Mouse (Mus musculus) midbrain, embryonic 10.5 days (tissue): ENCODE results near the gene B3gnt7. TPM values are rescaled to one million over a fixed set of nuclear protein-coding genes. Genes with fewer than 3 reads are reported as not detected.

Source experiments
- DNase-seq: peaks from one replicate; pipeline ENCODE4 v3.0.0-alpha.2; 2017; ENCODE audit warnings: low spot score
- H3K27ac ChIP-seq: fragments of 300-500 bp; sonication (generic); replicated peaks from 2 replicates; pipeline ENCODE4 v1.5.1; 2016; ENCODE audit warnings: mild to moderate bottlenecking
- H3K27me3 ChIP-seq: fragments of 300-500 bp; sonication (generic); 2 replicates; pipeline ENCODE4 v1.6.1; 2016; ENCODE audit warnings: low read depth, mild to moderate bottlenecking; ENCODE audit not compliant: poor library complexity, severe bottlenecking
- H3K36me3 ChIP-seq: fragments of 300-500 bp; sonication (generic); 2 replicates; pipeline ENCODE4 v1.6.1; 2016; ENCODE audit warnings: mild to moderate bottlenecking, moderate library complexity
- H3K4me1 ChIP-seq: fragments of 300-500 bp; sonication (generic); 2 replicates; pipeline ENCODE4 v1.6.1; 2016
- H3K4me3 ChIP-seq: fragments of 300-500 bp; sonication (generic); 2 replicates; pipeline ENCODE4 v1.5.1; 2016; ENCODE audit warnings: mild to moderate bottlenecking, moderate library complexity
- H3K9me3 ChIP-seq: fragments of 300-500 bp; sonication (generic); replicated peaks from 2 replicates; pipeline ENCODE4 v1.6.1; 2016; ENCODE audit warnings: mild to moderate bottlenecking
- WGBS: fragments of 180-500 bp; shearing (Covaris S2); methylation state at CpG from one replicate; pipeline ENCODE4 v1.1.7; 2016; 5-methylcytosine and 5-hydroxymethylcytosine counted together
- polyA plus RNA-seq: library from polyadenylated mRNA; unstranded; fragments of >200 nt; fragmentation: Nextera tagmentation; extraction: Ambion mirVana; gene quantifications from 2 replicates; pipeline ENCODE4 v1.2.1, GENCODE M21; 2016

B3gnt7 gene
- polyA plus RNA-seq, 1 experiment from 2014 or later = 4.2 TPM

DNA sequence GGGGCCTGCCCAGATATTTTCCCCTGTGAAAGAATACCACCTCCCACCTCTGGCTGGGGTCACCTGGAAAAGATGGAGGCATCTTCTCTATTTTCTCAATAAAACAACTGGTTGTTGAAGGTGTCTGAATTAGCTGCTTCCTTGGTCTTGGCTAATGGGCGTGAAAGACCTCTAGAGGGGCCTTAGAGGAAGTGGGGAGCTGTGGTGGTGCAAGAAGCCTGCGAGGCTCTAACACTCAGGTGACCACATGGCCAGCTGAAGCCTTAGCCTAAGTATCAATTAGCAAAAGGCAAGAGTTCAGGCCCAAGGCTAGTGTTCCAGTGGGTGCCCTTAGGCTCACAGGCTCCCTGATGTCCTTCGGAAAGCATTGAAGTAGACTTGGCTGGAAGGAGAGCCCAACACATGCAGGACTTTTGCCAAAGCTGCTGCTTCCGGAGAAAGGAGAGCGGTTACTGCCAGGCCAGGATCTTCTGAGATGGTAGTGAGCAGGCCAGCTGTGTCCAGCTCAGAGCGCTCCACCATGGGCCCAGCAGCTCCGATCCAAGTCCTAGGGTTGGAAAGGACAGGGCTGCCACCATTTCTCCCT, 4.6 kb downstream of the B3gnt7 start:
- no peak overlapping the region for H3K4me3 ChIP-seq
- DNase-seq = no peak
- no peaks in the 10 kb centered on the region for H3K9me3 ChIP-seq
- 0 out of 2 replicates have a peak overlapping the region, but pooled peaks have one; percentile 6 for H3K27ac ChIP-seq
- H3K27me3 ChIP-seq = peaks cover 60% of the 10 kb centered on the region
- peaks cover 55% of the 10 kb centered on the region for H3K4me1 ChIP-seq
- H3K36me3 ChIP-seq = no peaks in the 10 kb centered on the region; the same call in 1 of the 2 replicates
- WGBS = 90% methylated on average over 7 of the region's 7 CpGs

DNA sequence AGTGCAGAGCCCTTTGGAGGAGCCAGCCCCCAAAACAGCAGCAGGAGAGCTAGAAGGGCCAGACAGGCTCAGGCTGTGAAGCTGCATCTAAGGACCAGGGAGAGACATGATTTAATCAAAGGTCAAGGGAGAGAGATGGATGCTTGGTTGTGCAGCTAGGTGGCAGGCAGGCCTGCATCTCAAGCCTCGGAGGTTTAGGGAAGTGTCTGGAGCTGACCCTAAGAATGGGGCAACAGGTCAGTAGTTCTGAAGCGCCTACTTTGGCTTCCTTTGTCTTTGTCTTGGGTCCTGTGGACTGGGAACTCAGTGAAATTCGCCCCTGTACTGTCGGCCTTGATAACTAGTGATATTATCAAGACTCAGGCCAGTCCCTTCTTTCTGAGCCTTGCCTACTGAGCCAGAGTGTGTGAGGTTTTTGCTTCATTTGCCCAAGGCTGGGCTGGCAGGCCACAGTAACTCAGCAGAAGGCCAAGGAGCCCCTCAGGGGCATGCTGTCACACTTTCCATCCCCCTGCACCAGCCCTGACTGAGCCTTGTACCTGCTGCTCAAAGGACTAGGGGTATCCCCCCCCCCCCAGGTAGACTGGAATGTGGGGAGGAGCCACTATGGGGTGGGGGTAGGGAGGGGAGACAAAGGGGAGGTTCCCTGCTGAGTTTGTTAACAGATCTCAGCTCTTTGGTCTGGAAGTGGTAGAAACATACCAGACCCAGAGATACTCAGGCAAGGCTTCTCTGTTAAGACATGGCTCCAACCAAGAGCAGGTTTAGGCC, 5.4 kb downstream of the B3gnt7 start:
- DNase-seq = no peak
- H3K4me1 ChIP-seq = peaks cover 50% of the 10 kb centered on the region
- no peak overlapping the region for H3K4me3 ChIP-seq
- peak overlapping the region; percentile 6; the same call in 1 of the 2 replicates for H3K27ac ChIP-seq
- H3K27me3 ChIP-seq = peaks cover 52% of the 10 kb centered on the region
- 33% methylated on average over 4 of the region's 4 CpGs for WGBS
- H3K36me3 ChIP-seq = no peaks in the 10 kb centered on the region; the same call in 1 of the 2 replicates
- H3K9me3 ChIP-seq = no peaks in the 10 kb centered on the region

DNA sequence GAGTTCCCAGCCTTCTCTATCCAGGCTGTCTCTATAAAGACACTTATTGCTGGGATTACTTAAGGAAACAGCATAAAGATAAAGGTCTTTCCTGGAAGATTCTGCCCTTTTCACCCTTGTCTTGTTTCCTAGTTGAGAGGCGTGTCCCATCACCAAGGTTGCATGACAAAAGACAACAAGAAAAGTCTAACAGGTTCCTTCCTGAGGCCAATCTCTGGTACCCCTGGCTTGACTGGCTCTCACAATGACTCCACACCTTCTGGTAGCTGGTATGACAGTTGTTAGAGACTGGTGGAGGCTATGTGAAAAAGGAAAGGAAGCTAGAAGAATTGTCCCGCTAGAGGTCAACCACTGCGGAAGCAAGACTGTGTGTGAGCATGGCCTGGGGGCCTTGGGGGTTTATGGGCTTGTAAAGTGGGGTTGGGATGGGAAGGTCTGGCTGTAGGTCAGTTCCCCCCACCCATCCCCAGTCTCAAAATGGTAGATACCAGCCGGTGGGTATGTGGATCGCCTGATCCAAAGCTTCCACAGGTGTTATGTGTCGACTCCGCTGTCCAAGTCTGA, 6.7 kb downstream of the B3gnt7 start:
- peaks cover 44% of the 10 kb centered on the region for H3K4me1 ChIP-seq
- 90% methylated on average over 7 of the region's 7 CpGs for WGBS
- no peaks in the 10 kb centered on the region for H3K9me3 ChIP-seq
- peaks cover 39% of the 10 kb centered on the region for H3K27me3 ChIP-seq
- H3K36me3 ChIP-seq = no peaks in the 10 kb centered on the region; the same call in 1 of the 2 replicates
- no peak for DNase-seq
- no peak overlapping the region for H3K27ac ChIP-seq
- H3K4me3 ChIP-seq = no peak overlapping the region

DNA sequence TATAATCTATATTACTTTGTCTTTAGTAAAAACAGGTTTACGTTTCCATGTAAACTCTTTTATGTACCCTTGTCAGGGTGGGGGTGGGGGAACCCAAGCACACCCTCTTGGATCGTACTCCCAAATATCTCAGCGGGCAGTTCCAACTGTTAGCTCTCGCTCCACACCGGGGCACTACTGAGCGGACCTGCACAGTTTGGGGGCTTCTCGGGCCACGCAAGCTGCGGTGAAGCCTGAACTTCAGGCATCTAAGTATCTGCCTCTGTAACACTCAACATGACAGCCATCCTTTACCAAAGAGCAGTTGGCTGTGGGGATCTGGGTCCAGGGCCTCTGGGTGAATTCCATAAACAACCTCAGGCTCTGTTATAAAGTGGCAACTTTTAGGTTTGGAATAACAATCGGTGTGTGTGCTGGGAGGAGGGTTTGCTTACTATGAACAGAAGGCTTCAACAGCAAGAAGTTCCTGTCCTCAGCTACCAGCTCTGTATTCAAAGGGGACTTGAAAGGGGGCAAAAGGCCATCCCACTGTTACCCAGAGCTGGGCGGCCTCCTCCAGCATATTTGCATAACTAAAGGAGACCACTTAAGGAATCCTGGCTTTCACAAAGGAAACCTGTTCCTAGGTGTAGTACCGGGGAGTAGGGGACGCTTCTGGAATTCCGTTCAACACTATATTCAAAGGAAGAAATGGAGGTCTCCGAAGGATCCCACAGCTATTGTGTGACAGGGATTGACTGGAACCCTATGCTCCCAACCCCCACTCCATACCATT, 8.1 kb downstream of the B3gnt7 start:
- Histone ChIP-seq H3K9me3 (no peaks in the 10 kb centered on the region), H3K27ac (peak overlapping the region; percentile 76), H3K36me3 (no peaks in the 10 kb centered on the region; the same call in 1 of the 2 replicates), H3K4me3 (peak overlapping the region; percentile 31), H3K4me1 (peaks cover 44% of the 10 kb centered on the region), H3K27me3 (peaks cover 25% of the 10 kb centered on the region)
- 14% methylated on average over 15 of the region's 15 CpGs for WGBS
- peak; percentile 53 for DNase-seq

DNA sequence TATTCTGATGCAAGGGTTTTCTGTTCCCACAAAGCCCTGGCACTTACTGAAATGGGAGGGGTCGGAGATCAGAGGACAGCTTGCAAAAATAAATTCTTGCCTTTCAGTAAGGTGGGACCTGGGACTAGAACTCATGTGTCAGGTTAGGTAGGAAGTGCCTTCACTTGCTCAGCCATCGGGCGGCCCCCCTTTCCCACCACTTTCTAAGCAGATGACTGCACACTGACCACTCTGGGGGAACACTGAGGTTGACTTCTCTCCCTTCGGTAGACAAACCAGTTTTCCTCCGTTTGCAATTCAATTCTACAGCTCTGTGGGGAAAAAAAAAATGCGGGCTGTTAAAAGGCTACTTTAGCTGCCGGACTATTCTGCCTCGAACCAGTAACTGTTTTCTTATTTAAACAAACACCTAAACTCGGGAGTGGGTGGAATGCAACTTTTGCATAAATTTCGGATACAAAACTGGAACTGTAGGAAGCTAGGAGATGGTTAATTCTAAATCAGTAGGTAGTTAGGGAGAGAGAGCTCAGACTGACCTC, 8.9 kb downstream of the B3gnt7 start:
- Histone ChIP-seq H3K27me3 (peaks cover 17% of the 10 kb centered on the region), H3K9me3 (no peaks in the 10 kb centered on the region), H3K4me3 (peak overlapping the region; percentile 31; the same call in 1 of the 2 replicates), H3K36me3 (no peaks in the 10 kb centered on the region), H3K4me1 (peaks cover 44% of the 10 kb centered on the region), H3K27ac (peak overlapping the region; percentile 76)
- WGBS = 23% methylated on average over 10 of the region's 10 CpGs
- no peak for DNase-seq

DNA sequence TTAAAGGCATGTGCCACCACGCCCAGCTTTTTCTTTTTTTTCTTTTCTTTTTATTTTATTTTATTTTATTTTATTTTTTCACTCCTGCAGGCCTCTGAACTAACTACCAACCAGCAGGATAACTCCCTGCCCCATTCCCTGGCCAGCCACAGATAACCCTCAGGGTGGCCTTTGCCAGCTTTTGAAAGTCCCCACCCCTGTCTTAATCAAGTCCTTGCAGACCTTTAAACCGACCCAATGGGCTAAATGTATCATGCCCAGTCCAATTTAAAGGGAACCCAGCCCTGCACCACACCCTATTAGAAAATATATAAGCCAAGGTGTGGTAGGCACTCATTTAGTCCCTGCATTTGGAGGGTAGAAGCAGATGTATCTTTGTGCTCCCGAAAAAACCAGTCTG, 9.6 kb downstream of the B3gnt7 start:
- no peaks in the 10 kb centered on the region for H3K36me3 ChIP-seq
- no peaks in the 10 kb centered on the region for H3K9me3 ChIP-seq
- 81% methylated on average over 3 of the region's 3 CpGs for WGBS
- no peak for DNase-seq
- peaks cover 44% of the 10 kb centered on the region for H3K4me1 ChIP-seq
- H3K27me3 ChIP-seq = peaks cover 10% of the 10 kb centered on the region
- no peak overlapping the region for H3K27ac ChIP-seq
- H3K4me3 ChIP-seq = no peak overlapping the region

DNA sequence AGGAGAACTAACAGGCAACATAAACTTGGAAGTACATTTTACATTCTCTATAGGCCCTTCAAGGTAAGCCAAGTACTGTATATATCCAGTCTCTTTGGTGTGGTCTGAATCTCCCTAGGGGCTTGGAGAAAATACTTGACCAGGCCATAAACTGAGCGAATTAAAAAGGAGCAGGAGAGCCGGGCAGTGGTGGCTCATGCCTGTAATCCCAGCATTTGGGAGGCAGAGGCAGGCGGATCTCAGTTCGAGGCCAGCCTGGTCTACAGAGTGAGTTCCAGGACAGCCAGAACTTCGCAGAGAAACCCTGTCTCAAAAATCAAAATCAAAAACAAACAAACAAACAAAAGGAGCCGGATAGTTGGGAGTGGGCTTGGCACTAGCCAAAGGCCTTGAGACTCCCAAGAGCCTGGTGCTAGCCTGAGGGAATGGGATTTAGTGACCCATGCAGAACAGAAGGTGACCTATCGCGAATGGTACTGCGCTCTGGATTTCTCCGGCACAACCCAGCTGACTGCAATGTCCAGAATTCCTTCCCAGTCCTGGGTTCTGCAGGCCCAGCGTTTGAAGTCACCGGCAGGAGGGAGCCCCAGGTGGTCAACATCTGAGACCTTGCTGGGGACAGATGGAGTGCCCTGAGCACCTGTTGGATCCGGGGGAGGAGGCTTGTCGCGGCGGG, 10.6 kb downstream of the B3gnt7 start:
- 0 out of 2 replicates have a peak, but pooled peaks cover under 1% of the 10 kb centered on the region for H3K27me3 ChIP-seq
- 44% methylated on average over 16 of the region's 16 CpGs for WGBS
- peak overlapping the region; percentile 28; the same call in 1 of the 2 replicates for H3K4me3 ChIP-seq
- no peaks in the 10 kb centered on the region for H3K9me3 ChIP-seq
- no peak overlapping the region for H3K27ac ChIP-seq
- H3K36me3 ChIP-seq = no peaks in the 10 kb centered on the region
- DNase-seq = no peak
- peaks cover 37% of the 10 kb centered on the region for H3K4me1 ChIP-seq

DNA sequence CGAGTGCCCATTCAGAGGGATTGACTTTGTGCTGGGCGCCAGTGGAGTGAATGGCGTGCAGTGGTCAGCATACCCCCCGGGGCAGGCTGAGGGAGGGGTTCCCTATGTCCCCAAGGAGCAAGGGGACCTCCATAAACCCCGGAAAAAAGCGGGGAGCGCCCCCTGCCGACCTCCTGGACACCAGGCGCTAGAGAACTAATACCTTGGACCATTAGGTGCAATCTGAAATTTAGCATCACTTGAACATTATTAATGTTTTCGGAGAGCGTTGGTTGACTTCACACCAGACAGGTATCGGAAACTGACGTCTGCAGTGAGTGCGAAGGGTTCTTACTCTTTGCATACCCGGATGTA, 11.1 kb downstream of the B3gnt7 start:
- peak overlapping the region; percentile 28; the same call in 1 of the 2 replicates for H3K4me3 ChIP-seq
- no peaks in the 10 kb centered on the region for H3K27me3 ChIP-seq
- DNase-seq = no peak
- H3K9me3 ChIP-seq = no peaks in the 10 kb centered on the region
- WGBS = 25% methylated on average over 15 of the region's 15 CpGs
- H3K4me1 ChIP-seq = peaks cover 32% of the 10 kb centered on the region
- H3K36me3 ChIP-seq = no peaks in the 10 kb centered on the region
- H3K27ac ChIP-seq = no peak overlapping the region

DNA sequence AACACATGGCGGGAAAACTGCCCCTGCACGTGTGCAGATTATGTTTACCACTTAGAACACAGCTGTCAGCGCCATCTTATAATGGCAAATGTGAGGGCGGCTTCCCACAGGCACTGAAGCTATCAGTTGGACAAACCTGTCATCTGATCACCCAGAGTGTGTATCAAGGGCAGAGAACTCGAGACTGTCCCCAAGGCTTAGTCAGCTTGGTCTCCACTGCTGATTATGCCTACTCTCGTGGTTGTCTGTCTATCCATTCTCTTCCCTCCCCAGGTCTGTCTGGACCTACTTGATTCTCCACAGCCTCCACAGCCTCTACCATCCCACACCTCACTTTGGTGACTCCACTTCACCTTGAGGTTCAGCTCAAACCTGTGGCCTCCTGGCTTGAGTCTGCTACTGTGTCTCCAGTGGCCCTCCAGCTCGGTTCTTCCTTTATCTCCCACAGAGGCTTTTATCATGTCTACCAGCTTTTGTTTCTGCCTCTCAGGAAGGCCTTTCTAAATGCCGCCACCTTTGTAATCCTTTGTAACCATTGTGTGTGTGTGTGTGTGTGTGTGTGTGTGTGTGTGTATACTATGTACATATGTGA, 18.3 kb downstream of the B3gnt7 start:
- Histone ChIP-seq H3K4me1 (no peaks in the 10 kb centered on the region), H3K9me3 (peaks cover 7% of the 10 kb centered on the region; the same call in 1 of the 2 replicates), H3K4me3 (no peak overlapping the region), H3K27me3 (no peaks in the 10 kb centered on the region), H3K36me3 (no peaks in the 10 kb centered on the region), H3K27ac (no peak overlapping the region)
- 86% methylated on average over 7 of the region's 8 CpGs for WGBS
- no peak for DNase-seq

DNA sequence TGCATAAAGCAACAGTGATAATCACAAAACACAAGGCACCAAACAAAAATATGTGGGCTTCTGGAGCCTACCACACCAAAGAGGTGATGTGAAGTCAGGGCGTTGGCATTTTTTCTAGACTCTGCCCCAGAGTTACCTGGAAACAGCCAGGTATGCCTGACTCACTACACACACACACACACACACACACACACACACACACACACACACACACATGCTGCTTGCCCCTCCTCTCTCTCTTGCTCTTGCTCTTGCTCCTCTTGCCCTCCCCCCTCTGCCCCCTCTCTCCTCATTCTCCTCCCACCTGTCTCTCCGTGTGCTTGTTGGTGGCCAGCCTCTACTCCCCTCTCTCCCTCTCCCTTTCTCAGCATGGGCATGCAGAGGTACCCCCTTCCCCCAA, 33.7 kb downstream of the B3gnt7 start:
- Histone ChIP-seq H3K4me1 (no peaks in the 10 kb centered on the region), H3K9me3 (no peaks in the 10 kb centered on the region), H3K27me3 (no peaks in the 10 kb centered on the region), H3K4me3 (no peak overlapping the region), H3K27ac (no peak overlapping the region), H3K36me3 (no peaks in the 10 kb centered on the region)
- 45% methylated on average over 2 of the region's 2 CpGs for WGBS
- DNase-seq = no peak

DNA sequence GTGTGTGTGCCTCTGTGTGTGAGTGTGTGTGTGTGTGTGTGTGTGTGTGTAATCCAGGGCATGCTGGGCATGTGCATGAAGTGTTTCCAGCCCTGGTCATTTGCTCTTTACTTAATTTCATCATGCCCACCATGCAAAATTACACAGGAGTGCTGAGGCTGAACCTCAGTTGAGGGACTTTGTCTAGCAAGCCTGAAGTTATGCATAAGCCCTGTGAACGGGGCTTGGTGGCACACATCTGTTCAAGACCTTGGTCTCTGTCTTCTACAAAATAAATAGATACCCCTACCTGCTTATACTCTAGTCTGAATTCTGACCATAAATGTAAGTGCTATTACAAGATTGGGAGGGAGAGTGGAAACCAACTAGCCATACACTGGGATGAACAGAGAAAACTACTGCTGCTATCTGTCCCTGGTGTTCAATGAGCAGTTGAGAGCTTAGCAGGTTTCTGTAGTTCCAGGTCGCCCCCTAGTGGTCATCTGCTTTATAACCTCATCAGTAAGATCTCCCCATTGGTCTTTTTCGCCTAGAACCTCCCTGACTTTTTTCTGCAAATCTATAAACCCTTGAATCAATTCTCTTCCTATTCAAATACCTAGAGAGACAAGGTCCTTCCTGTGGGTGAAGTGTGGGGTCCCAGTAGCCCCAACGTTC, 36.7 kb downstream of the B3gnt7 start:
- WGBS = 32% methylated on average over 4 of the region's 4 CpGs
- no peaks in the 10 kb centered on the region for H3K4me1 ChIP-seq

More for the DNA sequence above, 36.7 kb downstream of the B3gnt7 start:
- Histone ChIP-seq H3K27ac (no peak overlapping the region), H3K4me3 (no peak overlapping the region), H3K27me3 (no peaks in the 10 kb centered on the region), H3K9me3 (no peaks in the 10 kb centered on the region), H3K36me3 (0 out of 2 replicates have a peak, but pooled peaks cover 3% of the 10 kb centered on the region)
- DNase-seq = peak; percentile 73
